25 mouse cellular contexts compared by ENCODE assay signal in genomic region chr6:73949934-73950293, GRCm38 (mm10).
DNase-seq lines count a peak whose midpoint lies in the region; ATAC-seq and TF ChIP-seq lines count a peak whose summit lies in the region.
"Had no signal": no experiment of that assay in that cellular context is flagged by ENCODE, and none has a peak within 500 bp of the region (broad histone marks: within the 10 kb centered on the region; RNA-seq: fewer than 3 reads in every experiment).

No protein-coding gene starts in this region.

- H3K27ac ChIP-seq in hindbrain, embryonic 14.5 days: 0 out of 2 replicates have a peak overlapping the region, but pooled peaks have one; percentile 1
- H3K27ac ChIP-seq in hindbrain, embryonic 11.5 days (ENCODE audit: low read depth, low read length): no peak overlapping the region
- H3K27ac ChIP-seq in neural tube, embryonic 13.5 days (replicated peaks): 0 out of 2 replicates have a peak overlapping the region, but pooled peaks have one; percentile 23
- no peak overlapping the region for H3K27ac ChIP-seq in limb, embryonic 14.5 days (replicated peaks; ENCODE audit: low read depth, low read length)
- no peak overlapping the region for H3K27ac ChIP-seq in kidney, embryonic 16.5 days (ENCODE audit: low read length)
- H3K27ac ChIP-seq: embryonic facial prominence, embryonic 12.5 days; heart, embryonic 10.5 days; hindbrain, embryonic 15.5 days; layer of hippocampus, adult 2 months; limb, embryonic 15.5 days; liver, embryonic 14.5 days had no signal

- no peak overlapping the region for H3K4me2 ChIP-seq in hindbrain, embryonic 14.5 days (replicated peaks)
- H3K4me2 ChIP-seq in hindbrain, embryonic 11.5 days (replicated peaks; ENCODE audit: low read depth, low read length): no peak overlapping the region
- no peak overlapping the region for H3K4me2 ChIP-seq in neural tube, embryonic 13.5 days
- H3K4me2 ChIP-seq in limb, embryonic 14.5 days (replicated peaks; ENCODE audit: low read depth, low read length, severe bottlenecking): no peak overlapping the region
- no peak overlapping the region for H3K4me2 ChIP-seq in kidney, embryonic 16.5 days (replicated peaks; ENCODE audit: low read depth, low read length)
- H3K4me2 ChIP-seq: embryonic facial prominence, embryonic 12.5 days; hindbrain, embryonic 15.5 days; limb, embryonic 15.5 days; lung, embryonic 14.5 days had no signal

- no peaks in the 10 kb centered on the region for H3K27me3 ChIP-seq in hindbrain, embryonic 14.5 days (ENCODE audit: control insufficient read depth, insufficient read depth, low read length)
- H3K27me3 ChIP-seq in hindbrain, embryonic 11.5 days (ENCODE audit: control insufficient read depth, insufficient read depth, low read length): no peaks in the 10 kb centered on the region
- H3K27me3 ChIP-seq in neural tube, embryonic 13.5 days: no peaks in the 10 kb centered on the region
- no peaks in the 10 kb centered on the region for H3K27me3 ChIP-seq in limb, embryonic 14.5 days (ENCODE audit: control insufficient read depth, insufficient read depth, low read length)
- H3K27me3 ChIP-seq in kidney, embryonic 16.5 days (ENCODE audit: insufficient read depth, low read length): no peaks in the 10 kb centered on the region
- H3K27me3 ChIP-seq: embryonic facial prominence, embryonic 12.5 days; hindbrain, embryonic 15.5 days; limb, embryonic 15.5 days had no signal

- no peak overlapping the region for H3K4me3 ChIP-seq in hindbrain, embryonic 14.5 days (replicated peaks; ENCODE audit: low read length)
- H3K4me3 ChIP-seq in hindbrain, embryonic 11.5 days (ENCODE audit: low read depth, low read length): no peak overlapping the region
- no peak overlapping the region for H3K4me3 ChIP-seq in neural tube, embryonic 13.5 days
- H3K4me3 ChIP-seq in limb, embryonic 14.5 days (replicated peaks; ENCODE audit: low read length): no peak overlapping the region
- H3K4me3 ChIP-seq in kidney, embryonic 16.5 days (ENCODE audit: low read length): no peak overlapping the region
- H3K4me3 ChIP-seq: embryonic facial prominence, embryonic 12.5 days; erythroblast, embryonic 14.5 days; heart, embryonic 10.5 days; hindbrain, embryonic 15.5 days; layer of hippocampus, adult 2 months; limb, embryonic 15.5 days had no signal

- peaks cover 6% of the 10 kb centered on the region for H3K4me1 ChIP-seq in hindbrain, embryonic 14.5 days (replicated peaks; ENCODE audit: control insufficient read depth, insufficient read depth, low read length)
- no peaks in the 10 kb centered on the region for H3K4me1 ChIP-seq in hindbrain, embryonic 11.5 days (replicated peaks; ENCODE audit: control insufficient read depth, insufficient read depth, low read length)
- H3K4me1 ChIP-seq in neural tube, embryonic 13.5 days (replicated peaks): peaks cover 11% of the 10 kb centered on the region
- H3K4me1 ChIP-seq in limb, embryonic 14.5 days (ENCODE audit: control insufficient read depth, insufficient read depth, low read length): no peaks in the 10 kb centered on the region
- no peaks in the 10 kb centered on the region for H3K4me1 ChIP-seq in kidney, embryonic 16.5 days (ENCODE audit: insufficient read depth, low read length)
- H3K4me1 ChIP-seq: embryonic facial prominence, embryonic 12.5 days; heart, embryonic 10.5 days; limb, embryonic 15.5 days had no signal

- ATAC-seq in hindbrain, embryonic 14.5 days (ENCODE audit: low FRiP score): 0 out of 2 replicates have a peak, but pooled peaks have one; percentile 4
- no peak for ATAC-seq in hindbrain, embryonic 11.5 days (ENCODE audit: low FRiP score)
- peak; percentile 50; the same call in 1 of the 2 replicates for ATAC-seq in neural tube, embryonic 13.5 days (ENCODE audit: low read depth)
- ATAC-seq in limb, embryonic 14.5 days (ENCODE audit: low FRiP score, low read depth): peak; percentile 55; the same call in 1 of the 2 replicates
- no peak for ATAC-seq in kidney, embryonic 16.5 days (ENCODE audit: low FRiP score, low TSS enrichment)
- ATAC-seq: intestine, embryonic 16.5 days had no signal

- H3K36me3 ChIP-seq in hindbrain, embryonic 14.5 days (replicated peaks; ENCODE audit: control insufficient read depth, insufficient read depth): no peaks in the 10 kb centered on the region
- H3K36me3 ChIP-seq in hindbrain, embryonic 11.5 days (ENCODE audit: control insufficient read depth, insufficient read depth, low read length): no peaks in the 10 kb centered on the region
- H3K36me3 ChIP-seq in neural tube, embryonic 13.5 days: no peaks in the 10 kb centered on the region
- H3K36me3 ChIP-seq in limb, embryonic 14.5 days (ENCODE audit: control insufficient read depth, insufficient read depth, low read length): no peaks in the 10 kb centered on the region
- H3K36me3 ChIP-seq in kidney, embryonic 16.5 days (ENCODE audit: insufficient read depth, low read length): no peaks in the 10 kb centered on the region
- H3K36me3 ChIP-seq: embryonic facial prominence, embryonic 12.5 days; heart, embryonic 10.5 days; hindbrain, embryonic 15.5 days; limb, embryonic 15.5 days had no signal

- TF ChIP-seq POLR2A in limb, embryonic 14.5 days (IDR thresholded peaks at IDR 0.05; ENCODE audit: borderline replicate concordance, extremely low read depth, insufficient read depth, insufficient read length): no peak

- no peak for DNase-seq in hindbrain, embryonic 14.5 days (ENCODE audit: low spot score)
- no peak for DNase-seq in hindbrain, embryonic 11.5 days (ENCODE audit: low spot score)
- DNase-seq in neural tube, embryonic 10.5 days (ENCODE audit: extremely low spot score, low spot score): no peak
- DNase-seq in limb, embryonic 14.5 days (ENCODE audit: low spot score): peak; percentile 12
- no peak for DNase-seq in urinary bladder, adult 2 months (ENCODE audit: low spot score)
- DNase-seq: adrenal gland, adult 2 months; cerebellum, adult 18-20 months; cerebellum, postnatal 14 days; gastrocnemius, postnatal 10 days; kidney, adult 9 months; kidney, postnatal 25 days; layer of hippocampus, postnatal 36 days; lung, embryonic 14.5 days; right cerebral cortex, postnatal 4 days; thymus, postnatal 14 days had no signal

- H3K9ac ChIP-seq in hindbrain, embryonic 14.5 days: no peak overlapping the region
- H3K9ac ChIP-seq in hindbrain, embryonic 11.5 days (ENCODE audit: low read depth, low read length): no peak overlapping the region
- H3K9ac ChIP-seq in neural tube, embryonic 13.5 days: no peak overlapping the region
- no peak overlapping the region for H3K9ac ChIP-seq in limb, embryonic 14.5 days (ENCODE audit: low read depth, low read length, severe bottlenecking)
- H3K9ac ChIP-seq in kidney, embryonic 16.5 days (replicated peaks; ENCODE audit: low read length): no peak overlapping the region
- H3K9ac ChIP-seq: embryonic facial prominence, embryonic 12.5 days; hindbrain, embryonic 15.5 days; limb, embryonic 15.5 days; liver, embryonic 14.5 days; lung, embryonic 14.5 days had no signal

- H3K9me3 ChIP-seq in hindbrain, embryonic 14.5 days (ENCODE audit: control insufficient read depth, low read length): no peaks in the 10 kb centered on the region
- no peaks in the 10 kb centered on the region for H3K9me3 ChIP-seq in hindbrain, embryonic 11.5 days (ENCODE audit: control insufficient read depth, low read length)
- H3K9me3 ChIP-seq in neural tube, embryonic 13.5 days: no peaks in the 10 kb centered on the region
- no peaks in the 10 kb centered on the region for H3K9me3 ChIP-seq in limb, embryonic 14.5 days (ENCODE audit: control insufficient read depth, low read length)
- H3K9me3 ChIP-seq in kidney, embryonic 16.5 days (ENCODE audit: low read length): no peaks in the 10 kb centered on the region
- H3K9me3 ChIP-seq: embryonic facial prominence, embryonic 12.5 days; heart, embryonic 10.5 days; hindbrain, embryonic 15.5 days; limb, embryonic 15.5 days had no signal

Comparison
In these comparisons a context has a peak if more than half of its experiments do, and no peak if none do; other contexts are left out.
1. ATAC-seq: peak in hindbrain, embryonic 14.5 days (single experiment), neural tube, embryonic 13.5 days (single experiment) and limb, embryonic 14.5 days (single experiment); none in hindbrain, embryonic 11.5 days (single experiment) and kidney, embryonic 16.5 days (single experiment).
2. H3K27ac ChIP-seq: peak in hindbrain, embryonic 14.5 days (single experiment) and neural tube, embryonic 13.5 days (single experiment); none in hindbrain, embryonic 11.5 days (single experiment), limb, embryonic 14.5 days (single experiment) and kidney, embryonic 16.5 days (single experiment).